Mouse (Mus musculus): ENCODE data around the gene Dcaf7.

The Dcaf7 gene

DNA sequence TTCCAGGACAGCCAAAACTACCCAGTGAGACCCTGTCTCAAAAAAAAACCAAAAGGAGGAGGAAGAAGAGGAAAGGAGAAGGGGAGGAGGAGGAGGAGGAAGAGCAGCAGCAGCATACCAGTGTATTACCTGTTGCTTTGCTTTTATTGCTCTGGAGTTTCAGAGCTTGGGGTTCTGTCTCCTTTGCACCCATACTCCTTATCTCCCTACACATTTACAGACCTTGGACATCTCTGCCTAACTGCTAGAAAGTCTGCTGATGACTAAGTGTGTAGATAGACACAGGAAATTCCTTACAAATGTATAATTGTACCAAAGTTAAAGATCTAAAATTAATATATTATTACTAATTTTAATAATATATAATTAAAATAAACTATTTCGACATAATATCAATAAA lies 8.6 kb downstream of the Dcaf7 start:
- DNase-seq (ENCODE audit: low read depth), result no peak

DNA sequence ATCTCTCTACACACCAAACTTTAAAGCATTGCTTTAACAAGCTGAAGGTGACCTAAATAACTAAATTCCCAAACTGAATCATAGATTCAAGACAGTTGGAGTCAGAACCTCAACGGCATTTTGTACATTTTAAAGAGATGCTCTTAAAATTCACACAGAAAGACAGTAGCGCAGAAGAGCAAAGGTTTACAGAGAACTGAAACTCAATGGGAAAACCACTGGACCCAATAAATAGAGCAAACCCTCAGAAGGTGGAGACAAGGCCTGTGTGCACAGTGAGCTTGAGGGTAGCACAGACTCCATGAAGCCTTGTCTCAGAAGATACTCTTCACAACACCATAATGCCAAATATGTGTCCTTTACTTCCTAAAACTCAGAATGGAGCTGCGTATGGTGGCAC lies 9.1 kb downstream of the Dcaf7 start:
- DNase-seq (ENCODE audit: low read depth), result no peak

DNA sequence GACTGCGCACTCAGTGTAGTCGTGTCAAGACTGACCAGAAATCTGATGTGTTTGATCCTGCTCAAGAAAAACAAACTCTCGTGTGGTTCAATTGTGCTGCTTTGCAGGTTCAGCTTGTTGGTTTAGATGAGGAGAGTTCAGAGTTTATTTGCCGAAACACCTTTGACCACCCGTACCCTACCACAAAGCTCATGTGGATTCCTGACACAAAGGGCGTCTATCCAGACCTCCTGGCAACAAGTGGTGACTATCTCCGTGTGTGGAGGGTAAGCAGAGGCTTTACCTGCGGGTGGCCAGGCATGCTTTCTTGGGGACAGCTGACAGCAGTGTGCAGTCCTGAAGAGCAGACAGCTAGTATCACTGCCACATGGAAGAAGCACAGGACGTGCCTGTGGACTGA lies 9.9 kb downstream of the Dcaf7 start:
- no peak for DNase-seq (ENCODE audit: low read depth)

DNA sequence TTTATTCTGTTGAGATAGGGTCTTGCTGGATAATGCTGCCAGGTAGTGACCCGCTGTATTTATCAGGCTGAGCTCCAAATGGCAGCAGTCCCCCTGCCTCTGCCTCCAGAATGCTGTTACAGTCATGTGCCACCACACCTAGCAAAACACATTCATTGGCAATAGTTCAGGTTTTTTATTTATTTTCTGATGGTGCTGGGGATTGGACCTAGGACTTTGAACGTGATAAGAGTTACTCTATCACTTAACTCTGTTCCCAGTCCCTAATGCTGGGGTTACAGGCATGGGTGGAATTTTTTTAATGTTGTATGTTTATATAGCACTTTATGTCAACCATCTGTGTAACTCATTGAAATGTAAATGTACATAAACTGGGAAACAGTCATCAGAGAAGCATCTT lies 17.2 kb downstream of the Dcaf7 start:
- no peak for DNase-seq (ENCODE audit: low read depth)

DNA sequence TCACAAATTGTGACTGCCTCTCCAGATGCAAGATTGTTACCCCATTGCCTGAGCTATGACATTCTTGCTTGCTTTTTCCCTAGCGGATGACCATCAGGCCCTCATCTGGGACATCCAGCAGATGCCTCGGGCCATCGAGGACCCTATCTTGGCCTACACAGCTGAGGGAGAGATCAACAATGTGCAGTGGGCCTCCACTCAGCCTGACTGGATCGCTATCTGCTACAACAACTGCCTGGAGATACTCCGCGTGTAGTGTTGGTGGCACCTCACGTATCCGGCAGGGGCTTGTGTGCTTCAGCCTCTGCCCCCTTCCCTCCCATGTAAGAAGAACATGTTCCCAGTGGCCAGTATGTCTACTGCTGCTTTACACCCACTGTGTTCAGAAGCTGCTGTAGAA lies 17.9 kb downstream of the Dcaf7 start:
- DNase-seq (ENCODE audit: low read depth), result no peak

DNA sequence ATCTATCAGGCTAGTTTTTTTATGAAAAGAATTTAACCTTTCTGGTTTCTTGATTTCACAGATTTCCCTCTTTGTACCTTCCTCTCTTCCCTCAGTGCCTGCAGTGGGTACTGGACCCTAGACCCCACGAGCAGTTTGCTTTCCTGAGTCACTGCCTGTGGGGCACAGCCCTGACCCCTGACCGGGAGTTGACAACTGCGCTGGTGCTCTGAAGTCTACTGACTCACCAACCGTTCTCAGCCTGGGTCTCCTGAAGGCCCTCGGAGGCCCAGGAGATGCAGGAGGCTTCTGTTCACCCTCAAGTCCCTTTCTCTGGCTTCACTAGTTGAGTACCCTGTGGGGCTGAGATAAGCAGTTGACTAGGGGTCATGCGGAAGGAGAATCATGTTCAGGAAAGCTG lies 18.7 kb downstream of the Dcaf7 start:
- DNase-seq (ENCODE audit: low read depth), result no peak

DNA sequence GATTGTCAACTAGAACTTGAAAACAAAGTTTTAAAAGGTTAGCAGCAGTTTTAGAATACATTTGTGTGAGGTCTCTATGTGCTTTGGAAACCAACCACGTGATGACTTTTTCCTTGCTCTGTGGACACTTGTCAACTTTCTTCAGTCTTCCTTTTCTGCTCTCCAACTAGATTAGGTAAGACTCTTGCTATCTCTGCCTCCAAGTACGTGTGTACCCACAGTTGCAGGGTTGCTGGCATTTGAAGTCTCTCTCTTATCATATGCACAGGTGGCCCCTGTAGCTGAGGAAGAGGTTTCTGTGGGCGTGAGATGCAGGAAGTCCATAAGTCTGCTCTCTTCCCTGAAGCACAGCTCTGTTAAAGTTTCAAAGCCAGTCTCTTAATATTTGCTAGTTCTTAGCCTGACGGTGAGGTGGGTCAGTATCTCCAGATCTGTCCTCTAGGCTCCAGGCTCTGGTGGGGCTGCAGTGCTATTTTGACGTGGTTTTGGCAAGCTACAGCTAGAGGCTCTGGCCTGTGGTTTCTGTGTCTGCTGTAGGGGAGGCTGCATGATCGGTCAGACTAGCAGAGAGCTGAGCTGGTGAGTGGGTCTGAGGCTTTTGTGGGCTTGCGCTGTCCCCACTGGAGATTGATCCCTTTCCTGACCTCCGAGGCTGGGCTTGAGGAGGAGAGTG lies 20.3 kb downstream of the Dcaf7 start:
- no peak for DNase-seq (ENCODE audit: low read depth)

DNA sequence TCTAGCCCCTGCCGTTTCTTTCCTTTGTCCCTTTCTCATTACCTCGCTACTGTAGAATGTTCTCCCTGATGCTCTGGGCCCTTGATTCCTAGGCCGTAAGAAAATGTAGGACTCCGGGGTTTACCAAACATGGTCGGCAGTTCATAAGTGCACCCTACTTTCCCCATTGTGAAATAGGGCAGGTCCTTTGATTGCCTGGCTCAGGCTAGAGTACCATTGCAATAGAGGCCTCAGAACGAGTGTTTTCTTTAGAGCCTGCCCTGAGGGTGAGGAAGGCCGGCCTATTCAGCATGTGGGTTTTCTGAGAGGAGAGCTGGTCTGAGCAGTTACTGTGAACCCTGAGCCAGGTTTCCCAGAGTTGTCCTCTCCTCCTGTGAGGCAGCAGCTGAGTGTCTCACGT lies 21.3 kb downstream of the Dcaf7 start:
- peak; percentile 6 for DNase-seq (ENCODE audit: low read depth)

DNA sequence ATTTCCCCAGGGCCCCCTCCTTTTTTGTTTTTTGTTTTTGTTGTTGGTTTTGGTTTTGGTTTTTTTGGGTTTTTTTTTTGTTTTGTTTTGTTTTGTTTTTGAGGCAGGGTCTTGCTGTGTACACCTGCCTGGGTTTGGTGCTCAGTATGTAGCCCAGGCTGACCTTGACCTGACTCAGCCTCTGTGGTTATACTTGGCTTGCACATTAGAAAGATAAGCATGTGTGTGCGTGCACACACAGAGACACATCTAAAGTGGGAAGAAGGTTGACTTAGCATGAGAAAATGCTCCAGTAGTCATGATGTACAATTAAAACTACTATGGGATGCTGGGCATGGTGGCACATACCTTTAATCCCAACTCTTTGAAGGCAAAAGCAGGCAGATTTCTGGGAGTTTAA lies 23.9 kb downstream of the Dcaf7 start:
- DNase-seq (ENCODE audit: low read depth), result no peak

DNA sequence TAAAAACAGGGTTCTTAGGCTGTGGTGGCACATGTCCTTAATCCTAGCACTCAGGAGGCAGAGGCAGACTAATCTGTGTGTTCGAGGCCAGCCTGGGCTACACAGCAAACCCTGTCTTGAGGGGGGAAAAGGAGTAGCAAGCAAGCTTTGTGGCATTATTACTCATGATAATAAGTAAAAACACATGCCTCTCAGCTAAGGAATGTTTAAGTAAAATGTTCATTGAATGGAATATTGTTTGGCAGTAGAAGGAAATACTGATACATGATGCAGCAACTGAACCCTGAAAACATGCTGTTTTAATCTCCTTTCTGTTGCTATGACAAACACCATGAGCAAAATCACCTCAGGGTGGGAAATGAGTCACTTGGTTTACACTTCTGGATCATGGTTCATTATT lies 24.6 kb downstream of the Dcaf7 start:
- DNase-seq (ENCODE audit: low read depth), result peak; percentile 85

DNA sequence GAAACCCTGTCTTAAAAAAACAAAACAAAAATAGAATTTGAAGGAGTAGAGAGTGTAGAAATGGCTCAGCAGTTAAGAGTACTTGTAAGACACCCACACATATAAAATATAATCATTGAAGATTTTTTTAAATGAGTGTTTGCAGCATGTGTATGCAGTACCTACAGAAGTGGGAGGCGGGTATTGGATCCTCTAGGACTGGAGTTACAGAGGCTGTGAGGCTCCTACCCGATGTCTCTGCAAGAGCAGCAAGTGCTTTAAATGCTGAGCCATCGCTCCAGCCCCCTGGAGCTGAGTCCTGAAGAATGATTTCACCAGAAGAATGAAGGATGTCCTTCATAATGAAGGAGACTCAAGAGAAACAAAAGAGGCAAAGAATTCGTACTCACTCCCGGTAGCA lies 27.1 kb downstream of the Dcaf7 start:
- no peak for DNase-seq (ENCODE audit: low read depth)

DNA sequence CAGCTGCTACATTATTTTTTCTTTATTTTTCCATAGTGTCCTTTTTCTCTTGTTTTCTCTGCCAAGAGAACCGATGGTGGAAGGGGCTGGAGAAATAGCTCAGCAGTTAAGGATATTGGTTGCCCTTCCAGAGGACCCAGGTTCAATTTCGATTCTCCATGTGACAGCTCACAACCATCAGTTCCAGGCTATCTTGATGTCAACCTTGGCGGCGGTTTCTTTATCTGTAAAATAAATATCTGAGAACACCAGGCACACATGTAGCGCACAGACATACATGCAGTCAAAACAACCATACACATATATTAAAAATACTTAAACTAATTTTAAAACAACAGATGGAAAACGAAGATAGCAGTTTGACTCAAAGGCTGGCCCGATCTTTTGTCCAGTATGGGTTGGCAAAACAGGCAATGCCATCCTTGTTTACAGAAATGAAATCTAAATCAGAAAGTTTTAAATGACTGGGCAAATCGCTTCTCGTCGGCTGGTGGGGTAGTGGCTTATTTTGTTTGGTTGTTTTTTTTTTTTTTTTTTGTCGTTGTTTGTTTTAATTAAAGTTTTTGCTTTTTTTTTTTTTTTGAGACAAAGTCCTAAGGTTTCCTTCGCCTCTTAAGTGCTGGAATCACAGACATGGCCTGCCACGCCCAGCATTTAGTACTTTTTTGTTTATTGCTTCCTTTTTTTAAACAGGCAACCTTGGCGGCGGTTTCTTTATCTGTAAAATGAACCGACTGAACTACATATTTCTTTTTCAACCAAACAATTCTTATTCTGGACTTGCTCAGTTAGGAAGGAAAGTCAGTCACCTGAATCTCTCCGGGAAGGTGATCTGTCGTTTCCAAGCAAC lies 28.6 kb downstream of the Dcaf7 start:
- no peak for DNase-seq (ENCODE audit: low read depth)

DNA sequence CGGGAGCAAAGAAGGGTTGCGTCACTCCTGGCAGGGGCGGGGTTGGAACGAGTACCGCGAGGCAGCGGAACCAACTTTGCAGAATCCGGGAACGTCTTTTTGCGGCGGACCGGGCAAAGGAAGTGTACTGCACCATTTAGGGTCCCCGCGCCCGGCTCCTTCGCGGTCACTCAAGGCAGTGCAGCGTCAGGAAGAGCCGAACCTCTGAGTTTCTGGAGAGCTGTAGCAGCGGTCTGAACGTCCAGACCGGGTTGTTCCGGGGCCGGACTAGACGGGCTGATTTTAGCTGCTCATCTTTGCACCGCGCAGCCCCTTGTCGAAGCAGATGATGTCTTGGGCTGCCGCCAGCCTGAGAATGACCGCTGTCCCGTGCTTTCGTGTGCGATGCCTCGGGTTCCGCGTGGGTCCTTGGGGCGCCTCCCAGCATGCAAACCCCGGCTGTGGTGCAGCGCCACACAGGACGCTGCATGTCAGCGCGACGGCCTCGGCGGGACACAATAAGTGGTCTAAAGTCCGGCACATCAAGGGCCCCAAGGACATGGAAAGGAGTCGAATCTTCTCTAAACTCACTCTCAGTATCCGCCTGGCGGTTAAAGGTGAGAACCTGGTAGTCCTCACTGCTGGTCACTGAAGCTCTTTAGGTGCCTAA lies 29.4 kb downstream of the Dcaf7 start, which contains the start of gene Taco1:
Gene Taco1 (plus strand): TSS at position 139 of the 649 bp plus-strand sequence.
- peak; percentile 98 for DNase-seq (ENCODE audit: low read depth)

DNA sequence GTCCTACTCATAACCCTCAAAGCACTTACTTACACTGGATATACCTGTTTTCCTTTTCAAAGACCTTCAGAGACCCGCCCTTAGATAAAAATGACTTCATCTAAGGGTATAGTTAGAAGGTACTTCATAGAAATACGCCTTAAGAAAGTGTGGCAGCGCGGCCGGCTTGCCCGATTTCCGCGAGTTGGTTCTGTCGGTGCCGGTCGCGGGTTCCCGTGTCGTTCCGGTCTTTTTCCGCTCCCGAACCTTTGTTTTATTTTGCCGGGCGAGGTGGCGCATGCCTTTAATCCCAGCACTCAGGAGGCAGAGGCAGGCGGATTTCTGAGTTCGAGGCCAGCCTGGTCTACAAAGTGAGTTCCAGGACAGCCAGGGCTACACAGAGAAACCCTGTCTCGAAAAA lies 29.9 kb downstream of the Dcaf7 start:
- peak; percentile 76 for DNase-seq (ENCODE audit: low read depth)

DNA sequence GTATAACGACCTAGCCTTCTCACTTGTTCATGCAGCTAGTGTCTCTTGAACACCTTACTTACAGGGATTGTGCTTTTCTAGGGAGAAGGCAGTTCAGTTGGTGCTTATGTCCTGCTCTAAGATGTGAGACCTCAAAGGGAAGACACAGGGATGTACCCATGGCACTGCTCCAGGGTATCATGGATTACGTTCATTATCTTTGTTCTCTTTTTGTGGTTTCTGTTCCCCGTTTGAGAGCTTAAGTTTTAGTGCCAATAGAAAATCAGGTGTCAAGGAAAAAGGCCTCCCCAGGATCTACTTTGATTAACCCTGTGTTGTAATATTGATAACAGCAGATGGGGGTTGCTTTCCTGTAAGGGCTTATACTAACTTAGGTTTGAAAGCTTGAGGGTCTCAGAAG lies 37.1 kb downstream of the Dcaf7 start:
- no peak for DNase-seq (ENCODE audit: low read depth)

DNA sequence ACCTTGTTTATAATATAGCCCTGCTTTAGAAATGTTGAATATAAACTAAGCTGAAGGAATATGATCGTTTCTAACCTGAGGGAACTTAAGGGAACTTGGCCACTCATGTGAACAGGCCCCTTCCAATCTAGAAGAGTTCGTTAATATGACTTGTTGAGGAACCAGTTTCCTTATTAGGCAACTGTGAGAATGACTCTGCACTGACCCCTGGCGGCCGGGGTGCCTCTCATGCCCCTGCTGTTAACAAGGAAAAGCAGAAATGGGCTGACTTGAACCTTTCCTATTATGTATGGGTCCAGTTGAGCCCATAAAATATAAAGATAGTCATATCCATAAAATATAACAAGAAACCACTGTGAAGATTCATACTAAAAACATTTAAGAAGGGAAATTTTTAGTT lies 39.6 kb downstream of the Dcaf7 start:
- peak; percentile 89 for DNase-seq (ENCODE audit: low read depth)

DNA sequence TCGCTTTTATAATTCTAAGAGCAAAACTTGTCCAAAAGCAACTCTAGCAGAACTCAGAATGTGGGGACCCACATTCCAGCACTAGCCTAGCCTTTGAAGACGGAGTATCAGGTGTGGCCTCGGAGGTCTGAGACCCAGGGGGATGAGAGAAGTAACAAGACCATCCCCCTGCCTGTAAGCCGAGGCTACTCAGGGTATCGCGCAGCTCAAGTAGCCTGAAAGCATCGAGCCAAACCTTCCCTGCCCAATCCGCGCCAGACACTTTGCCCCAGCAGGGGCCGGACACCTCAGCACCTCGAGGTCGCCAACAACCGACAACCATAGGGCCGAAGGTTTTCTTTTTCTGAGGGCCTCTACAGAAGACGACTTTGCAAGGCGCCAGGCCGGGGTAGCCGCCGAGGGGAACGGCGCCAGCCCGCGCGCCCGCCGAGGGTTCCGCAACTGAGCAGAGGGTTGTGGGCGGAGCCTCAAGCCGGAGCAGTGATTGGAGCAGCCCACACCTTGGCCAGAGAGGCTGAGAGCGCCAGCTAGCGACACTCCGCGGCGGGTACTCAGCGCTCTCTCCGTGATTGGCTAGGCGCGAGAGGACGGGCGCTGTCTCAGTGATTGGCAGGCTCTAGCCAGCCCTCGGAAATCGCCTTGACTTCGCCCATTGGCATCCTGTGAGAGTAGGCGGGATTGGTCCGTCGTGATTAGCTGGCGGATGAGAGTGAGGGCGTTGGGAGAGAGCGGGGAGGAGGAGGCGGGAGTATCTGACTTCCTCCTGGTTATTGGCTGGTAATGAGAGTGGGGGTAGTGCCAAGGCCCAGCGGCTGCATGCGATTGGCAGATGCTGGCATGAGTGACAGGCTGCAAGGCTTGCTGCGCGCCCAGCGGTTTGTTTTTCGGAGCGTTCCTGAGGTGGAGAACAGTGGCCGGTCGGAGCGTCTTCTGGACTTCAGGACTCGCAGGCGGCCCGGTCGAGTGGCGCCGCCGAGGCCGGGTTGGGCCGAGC lies 47.3 kb downstream of the Dcaf7 start, which contains the start of gene Map3k3:
Gene Map3k3 (plus strand): TSS at position 906 of the 994 bp plus-strand sequence.
- DNase-seq (ENCODE audit: low read depth), result peak; percentile 99

DNA sequence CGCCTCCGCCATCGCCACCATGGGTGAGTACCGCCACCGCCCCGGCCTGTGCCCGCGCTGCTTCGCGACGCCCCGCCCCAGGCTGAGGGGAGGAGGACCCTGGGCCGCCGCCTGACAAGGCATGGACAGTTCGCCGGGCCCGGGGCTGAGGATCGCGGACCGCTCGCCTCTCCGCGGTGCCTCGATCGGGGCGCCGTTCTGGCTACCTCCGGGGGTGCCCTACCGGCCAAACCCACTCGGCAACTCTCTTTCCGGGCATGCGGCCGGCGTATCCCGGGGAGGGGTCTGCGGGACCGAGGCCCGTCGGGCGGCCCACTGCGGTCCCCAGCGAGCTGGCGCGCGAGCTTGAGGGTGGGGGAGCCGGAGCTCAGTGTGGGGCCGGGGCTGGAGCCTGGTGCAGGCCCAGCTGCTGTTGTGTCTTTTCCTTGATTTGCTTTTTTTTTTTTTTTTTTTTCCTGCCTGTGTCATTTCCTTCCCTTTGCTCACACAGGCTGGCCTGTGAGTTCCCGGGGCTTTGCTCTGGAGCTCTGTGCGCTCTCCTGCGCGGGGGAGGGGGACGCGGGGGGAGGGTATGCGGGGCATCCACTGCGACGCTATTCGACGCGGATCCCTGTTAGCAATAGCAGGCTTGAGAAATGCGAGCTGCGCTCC lies 48.4 kb downstream of the Dcaf7 start:
- peak; percentile 78 for DNase-seq (ENCODE audit: low read depth)

DNA sequence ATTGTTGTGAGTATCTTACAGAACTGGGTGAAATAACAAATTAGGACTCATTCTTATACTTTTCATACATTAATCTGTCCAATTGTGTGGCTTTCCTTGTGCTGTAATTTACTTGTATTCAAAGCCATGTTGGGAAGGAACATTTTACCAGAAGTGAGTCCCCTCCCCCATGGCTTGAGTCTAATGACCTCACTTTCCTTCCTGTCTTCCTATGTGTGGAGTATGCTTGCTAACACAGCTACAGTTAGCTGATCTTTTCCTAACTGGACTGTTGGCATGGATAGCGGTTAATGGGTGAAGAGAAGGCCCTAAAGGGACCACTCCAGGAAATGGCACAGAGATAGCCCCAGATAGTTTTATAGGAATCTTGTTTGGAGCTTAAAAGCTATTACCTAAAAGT lies 61.6 kb downstream of the Dcaf7 start:
- DNase-seq (ENCODE audit: low read depth), result no peak

DNA sequence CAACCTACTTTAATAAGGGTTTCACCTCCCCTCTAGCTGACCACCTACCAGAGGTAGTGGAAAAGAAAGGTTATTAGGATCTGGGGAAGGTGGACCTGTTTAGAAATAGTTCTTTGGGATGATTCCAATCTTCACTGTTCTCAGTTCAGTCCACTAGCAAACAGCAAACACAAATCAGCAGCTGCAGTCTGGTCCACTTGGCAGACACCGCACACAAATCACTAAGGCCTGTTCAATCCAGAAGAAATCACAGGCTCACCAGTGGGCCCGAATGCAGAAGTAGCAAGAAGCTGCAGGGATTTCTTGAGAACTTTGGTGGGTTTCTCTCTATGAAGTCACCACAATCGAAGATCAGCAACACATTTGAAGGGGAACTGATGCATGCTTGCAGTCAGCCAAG lies 66.2 kb downstream of the Dcaf7 start:
- peak; percentile 17 for DNase-seq (ENCODE audit: low read depth)

DNA sequence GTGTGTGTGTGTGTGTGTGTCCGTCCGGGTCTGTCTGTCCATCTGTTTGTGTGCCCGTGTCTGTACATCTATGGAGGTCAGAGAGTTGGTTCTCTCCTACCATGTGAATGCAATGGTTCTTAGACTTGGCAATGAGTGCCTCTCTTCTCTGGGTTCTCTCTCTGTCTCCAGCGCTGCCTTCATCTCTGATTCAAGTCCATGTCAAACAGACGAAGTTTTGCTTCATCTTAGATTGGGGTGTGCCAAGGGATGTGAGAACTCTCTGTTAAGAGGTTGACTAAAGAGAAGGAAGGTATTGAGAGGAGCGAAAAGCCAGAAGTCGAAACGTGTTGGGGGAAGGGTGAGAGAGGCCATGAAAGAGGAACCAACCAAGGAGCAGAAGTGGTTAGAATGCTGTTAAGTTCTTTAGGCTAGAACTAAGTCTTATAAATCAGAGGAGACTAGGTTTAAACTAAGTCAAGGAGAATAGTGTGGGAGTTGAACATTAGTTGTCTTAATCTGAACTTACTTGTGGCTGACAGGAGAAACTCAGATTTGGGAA lies 69.4 kb downstream of the Dcaf7 start:
- no peak for DNase-seq (ENCODE audit: low read depth)
